Mouse (Mus musculus): ENCODE measurements around the gene Pex14. TPM values are rescaled to one million over a fixed set of nuclear protein-coding genes. Genes with fewer than 3 reads are reported as not detected.
"Not testable (repeated sequence)": the region's sequence is repeated elsewhere in the genome, so short reads cannot be mapped to it uniquely, and the experiment has no call there.

Pex14 gene
- total RNA-seq (2021): 10 to 100 TPM; 63.0 to 67.3 TPM
- long read RNA-seq, experiment 1, transcript Pex14-201 (9 exons, 2,006 nt): major isoform, 138 of 159 reads
- long read RNA-seq, experiment 1, partial matches to known transcripts: 4 of 159 reads
- long read RNA-seq, experiment 1, other reads (novel, unspliced or antisense): 15 of 159 reads
- long read RNA-seq, experiment 2, transcript Pex14-201 (9 exons, 2,006 nt): major isoform, 171 of 205 reads
- long read RNA-seq, experiment 2, partial matches to known transcripts: 24 of 205 reads
- long read RNA-seq, experiment 2, other reads (novel, unspliced or antisense): 8 of 205 reads

DNA sequence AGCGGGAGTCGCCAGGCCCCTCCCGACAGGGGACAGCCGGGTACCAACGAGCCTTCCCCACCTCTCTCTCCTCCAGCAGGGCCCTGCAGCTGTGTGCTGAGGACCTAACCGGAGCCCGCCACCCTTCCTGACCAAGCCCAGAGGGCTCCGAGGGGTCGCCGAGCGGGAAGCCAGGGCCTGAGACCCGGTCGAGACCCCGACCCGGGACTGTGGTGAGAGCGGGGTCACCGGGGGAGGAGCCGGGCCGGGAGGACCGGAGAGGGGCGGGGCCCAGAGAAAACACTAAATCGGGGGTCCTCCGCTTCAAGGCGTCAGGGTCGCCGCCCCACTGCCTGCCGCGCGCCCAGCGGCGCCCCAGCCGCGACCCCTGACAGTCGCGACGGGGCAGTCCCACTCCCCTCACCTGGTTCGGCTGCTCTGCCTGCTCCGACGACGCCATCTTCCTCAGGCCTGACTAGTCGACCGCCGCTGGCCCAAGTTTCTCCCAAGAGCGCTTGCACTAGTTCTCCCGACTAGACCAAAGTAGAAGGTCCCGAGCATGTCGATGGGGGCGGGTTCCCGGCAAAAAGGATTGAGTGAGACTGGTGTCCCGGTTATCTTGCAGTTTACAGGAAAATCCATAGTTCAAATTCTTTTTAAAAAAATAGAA is at the start of gene Pex14:
TSS of gene Pex14 (minus strand) at position 508 of the 649 bp plus-strand sequence.
- peak; percentile 63 to 87 for DNase-seq (ENCODE audit: low spot score in 2 of 2)

DNA sequence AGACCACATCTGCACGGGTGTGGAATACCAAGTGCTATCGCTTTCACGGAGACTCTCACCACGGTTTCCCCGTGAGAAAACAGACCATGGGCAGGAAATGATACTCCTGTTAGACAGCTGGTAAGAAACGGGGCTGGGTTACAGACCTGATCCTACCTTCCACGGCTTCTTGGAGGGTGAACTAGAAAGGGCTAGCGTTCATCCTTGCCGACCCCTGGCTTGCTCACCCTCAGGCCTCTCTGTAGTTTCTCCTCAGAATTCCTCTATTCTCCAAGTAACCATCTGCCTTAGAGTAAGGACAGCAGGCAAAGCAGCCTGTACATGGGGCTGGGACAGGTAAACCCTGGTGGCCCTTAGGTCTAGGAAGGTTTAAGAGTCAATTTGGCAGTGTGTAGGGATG is 49.5 kb upstream of the Pex14 start:
- DNase-seq (ENCODE audit: low spot score in 2 of 2): no peak

DNA sequence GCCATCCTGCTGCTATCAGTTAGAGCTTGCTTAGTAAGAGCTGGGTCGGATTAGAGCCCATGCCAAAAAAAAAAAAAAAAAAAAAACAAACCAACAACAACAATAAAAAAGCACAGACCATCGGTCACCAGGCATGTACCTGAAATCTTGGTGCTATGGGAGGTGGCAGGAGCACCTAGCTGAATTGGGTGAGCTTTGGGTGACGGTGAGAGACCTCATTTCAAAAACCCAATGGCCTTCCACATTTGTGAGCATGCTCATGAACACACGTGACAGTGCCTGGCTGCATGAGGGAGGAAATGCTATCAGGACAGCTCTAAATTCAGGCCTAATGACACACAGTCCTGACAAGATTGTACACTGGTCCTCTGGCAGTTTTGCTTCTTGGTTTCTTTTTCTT is 48.4 kb upstream of the Pex14 start:
- DNase-seq (ENCODE audit: low spot score in 2 of 2): no peak

DNA sequence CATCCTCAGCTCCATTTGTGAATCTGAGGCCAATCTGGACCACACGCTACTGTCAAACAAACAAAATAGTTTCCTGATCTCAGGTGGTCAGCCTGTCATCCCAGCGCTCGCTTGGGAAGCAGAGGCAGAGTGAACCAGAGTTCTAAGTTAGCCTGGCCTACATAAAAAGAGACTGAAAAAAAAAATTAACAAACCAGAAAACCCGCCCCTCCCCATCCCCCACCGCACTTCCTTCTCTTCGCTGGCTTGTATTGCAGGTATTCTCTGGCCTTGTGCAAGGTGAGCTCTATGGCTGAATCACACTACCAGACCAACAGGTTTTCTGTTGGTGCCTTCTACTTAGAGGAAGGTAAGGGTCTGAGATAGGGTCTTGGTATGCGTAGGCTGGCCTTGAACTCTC is 47.9 kb upstream of the Pex14 start:
- no peak for DNase-seq (ENCODE audit: low spot score in 2 of 2)

DNA sequence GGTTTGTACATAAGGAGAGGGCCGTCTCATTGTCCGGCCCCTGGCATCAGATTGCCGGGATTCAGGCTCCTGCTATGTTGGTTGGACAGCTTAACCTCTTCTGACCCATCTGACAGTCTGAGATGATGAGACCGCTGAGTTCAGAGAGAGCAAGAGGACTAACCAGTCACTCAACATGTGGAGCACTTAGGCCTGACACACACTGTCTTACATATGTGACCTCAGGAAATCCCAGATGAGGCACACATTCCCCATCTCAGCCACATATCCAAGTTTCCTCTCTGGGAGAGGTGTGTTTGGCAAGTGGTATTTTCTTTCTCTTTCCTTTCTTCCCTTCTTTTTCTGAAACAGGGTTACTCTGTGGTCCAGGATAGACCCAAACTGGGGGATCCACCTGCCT is 45.5 kb upstream of the Pex14 start:
- DNase-seq (ENCODE audit: low spot score in 2 of 2): no peak

DNA sequence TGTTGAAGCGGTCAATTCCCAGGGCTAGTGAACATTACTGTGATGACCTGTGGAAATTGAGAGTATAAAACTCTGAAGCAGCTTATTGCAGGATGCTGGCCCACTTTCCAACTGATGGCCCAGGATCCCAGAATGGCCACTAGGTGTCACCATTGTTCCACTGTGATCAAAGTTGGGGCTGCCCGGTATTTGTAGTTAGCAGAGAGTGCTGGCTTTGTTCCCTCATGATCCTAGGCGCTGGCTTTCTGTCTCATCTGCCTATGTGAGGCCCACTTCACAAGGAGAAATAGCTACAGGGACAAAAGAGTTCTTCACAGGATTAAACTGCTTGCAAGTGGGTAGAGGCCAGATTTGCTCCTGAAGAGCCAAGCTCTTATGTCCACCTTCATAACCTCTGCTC is 44.8 kb upstream of the Pex14 start:
- peak; percentile 48 to 61 for DNase-seq (ENCODE audit: low spot score in 2 of 2)

DNA sequence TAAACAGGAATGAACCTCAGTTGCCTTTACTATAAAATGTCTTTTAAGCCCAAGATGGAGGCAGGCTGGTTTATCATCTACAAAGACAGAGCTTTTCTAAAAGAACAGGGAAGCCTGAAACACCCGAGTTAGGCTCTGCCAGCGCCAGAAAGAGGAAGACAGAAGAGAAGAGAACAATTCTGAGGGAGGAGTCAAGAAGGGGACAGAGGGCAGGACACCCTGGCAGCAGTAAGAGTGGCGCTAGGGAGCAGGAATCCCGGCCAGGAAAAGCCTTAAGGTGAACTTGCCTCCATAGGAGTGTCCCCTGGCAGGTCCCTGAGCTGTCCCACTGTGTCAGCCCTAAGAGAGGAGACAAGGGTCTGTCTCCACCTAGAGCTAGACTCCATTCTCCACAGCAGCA is 43.9 kb upstream of the Pex14 start:
- no peak for DNase-seq (ENCODE audit: low spot score in 2 of 2)

DNA sequence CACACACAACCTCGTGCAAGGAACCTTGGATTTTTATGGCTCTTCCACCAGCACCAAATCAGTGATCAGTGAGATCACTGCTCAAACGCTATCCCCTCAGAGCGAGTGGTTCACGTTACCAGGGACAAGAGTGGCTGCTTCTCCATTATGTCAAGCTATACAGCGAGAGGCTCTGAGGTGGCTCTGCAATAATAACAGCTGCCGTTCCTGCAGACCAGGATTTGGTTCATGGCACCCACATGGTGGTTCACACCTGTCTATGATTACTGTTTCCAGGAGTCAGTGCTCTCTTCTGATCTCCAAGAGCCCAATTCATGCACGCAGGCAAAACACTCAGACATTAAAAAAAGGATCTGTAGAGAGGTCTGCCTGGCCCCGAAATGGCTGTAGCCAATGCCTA is 38.8 kb upstream of the Pex14 start:
- DNase-seq (ENCODE audit: low spot score in 2 of 2): no peak

DNA sequence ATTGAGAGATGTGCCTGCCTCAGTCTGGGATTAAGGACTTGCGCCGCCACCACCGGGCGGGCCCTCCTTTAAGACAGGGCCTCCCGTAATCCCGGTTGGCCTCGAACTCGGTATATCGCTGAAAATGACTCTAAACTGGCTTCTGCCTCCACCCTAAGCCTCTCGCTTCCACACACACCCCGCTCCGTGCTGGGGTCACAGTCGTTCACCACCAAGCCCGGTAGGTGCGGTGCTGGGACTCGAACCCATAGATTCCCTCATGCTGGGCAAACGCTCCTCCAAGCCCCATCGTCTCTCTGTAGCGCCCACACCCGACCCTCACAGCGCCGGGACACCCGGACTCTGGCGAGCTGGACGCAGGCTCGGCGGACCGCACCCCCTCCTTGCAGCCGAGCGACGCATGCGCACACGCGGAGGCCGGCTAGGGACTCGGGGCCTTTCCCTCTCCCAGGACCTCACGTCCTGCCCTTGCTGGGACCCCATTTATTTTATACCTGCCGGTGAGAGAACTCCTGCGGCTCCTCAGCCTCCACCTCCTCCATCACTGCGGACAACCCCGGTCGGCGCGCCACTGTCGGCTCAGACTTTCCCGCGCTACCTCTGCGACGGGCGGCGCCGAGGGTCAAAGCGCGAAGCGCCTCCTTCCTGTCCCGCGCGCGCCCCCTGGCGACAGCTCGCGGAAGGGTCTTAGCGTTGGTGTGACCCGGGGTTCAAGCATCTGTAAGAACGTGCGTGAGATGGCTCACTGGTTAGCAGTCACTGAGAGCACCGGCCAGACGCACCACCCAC is 37.5 kb upstream of the Pex14 start, which contains the start of gene Cenps:
TSS of gene Cenps (minus strand) at position 648 of the 789 bp plus-strand sequence.
- peak; percentile 81 to 92 for DNase-seq (ENCODE audit: low spot score in 2 of 2)

DNA sequence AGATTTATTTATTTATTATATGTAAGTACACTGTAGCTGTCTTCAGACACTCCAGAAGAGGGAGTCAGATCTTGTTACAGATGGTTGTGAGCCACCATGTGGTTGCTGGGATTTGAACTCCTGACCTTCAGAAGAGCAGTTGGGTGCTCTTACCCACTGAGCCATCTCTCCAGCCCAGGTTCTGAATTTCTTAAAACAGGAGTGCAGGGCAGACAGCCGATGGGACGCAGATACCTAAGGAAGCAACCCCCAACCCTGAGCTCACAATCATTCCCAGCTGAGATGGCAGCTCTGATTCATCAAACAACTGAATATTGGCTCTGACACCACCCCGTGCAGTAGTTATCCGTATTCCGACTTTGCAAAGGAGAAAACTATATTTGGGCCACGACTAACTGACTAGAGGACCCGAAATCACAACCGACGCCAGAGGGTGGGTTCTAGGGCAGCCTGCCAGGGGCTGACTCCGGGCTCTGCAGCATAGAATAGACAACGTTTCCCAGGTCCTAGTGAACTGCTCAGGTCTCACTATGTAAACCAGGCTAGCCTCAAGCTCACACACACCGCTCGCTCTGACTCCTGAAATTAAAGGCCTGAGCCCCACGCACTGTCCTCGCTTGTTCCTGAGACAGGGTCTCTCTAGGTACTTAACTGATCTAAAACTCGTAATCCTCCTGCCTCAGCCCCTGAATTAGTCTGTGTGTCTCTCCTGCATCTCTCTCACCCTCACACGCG is 36.6 kb upstream of the Pex14 start:
- no peak for DNase-seq (ENCODE audit: low spot score in 2 of 2)

DNA sequence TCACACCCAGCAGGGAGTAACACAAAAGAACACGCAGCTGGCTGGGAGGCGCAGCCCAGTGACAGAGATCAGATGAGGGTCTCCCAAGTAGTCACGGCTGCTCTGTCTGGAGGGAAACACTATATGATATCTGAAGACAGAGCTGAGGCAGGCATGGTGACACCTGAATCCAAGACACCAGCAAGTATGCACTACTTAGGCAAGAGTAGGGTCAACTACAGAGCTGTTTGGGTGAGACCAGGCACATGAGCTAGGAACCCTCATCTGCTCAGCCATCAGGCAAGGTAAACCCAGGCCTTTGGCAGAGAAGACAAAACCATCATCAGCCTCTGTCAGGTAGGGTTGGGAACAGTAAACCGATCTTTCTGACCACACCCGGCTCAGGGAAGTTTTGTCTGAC is 33.7 kb upstream of the Pex14 start:
- no peak for DNase-seq (ENCODE audit: low spot score in 2 of 2)

DNA sequence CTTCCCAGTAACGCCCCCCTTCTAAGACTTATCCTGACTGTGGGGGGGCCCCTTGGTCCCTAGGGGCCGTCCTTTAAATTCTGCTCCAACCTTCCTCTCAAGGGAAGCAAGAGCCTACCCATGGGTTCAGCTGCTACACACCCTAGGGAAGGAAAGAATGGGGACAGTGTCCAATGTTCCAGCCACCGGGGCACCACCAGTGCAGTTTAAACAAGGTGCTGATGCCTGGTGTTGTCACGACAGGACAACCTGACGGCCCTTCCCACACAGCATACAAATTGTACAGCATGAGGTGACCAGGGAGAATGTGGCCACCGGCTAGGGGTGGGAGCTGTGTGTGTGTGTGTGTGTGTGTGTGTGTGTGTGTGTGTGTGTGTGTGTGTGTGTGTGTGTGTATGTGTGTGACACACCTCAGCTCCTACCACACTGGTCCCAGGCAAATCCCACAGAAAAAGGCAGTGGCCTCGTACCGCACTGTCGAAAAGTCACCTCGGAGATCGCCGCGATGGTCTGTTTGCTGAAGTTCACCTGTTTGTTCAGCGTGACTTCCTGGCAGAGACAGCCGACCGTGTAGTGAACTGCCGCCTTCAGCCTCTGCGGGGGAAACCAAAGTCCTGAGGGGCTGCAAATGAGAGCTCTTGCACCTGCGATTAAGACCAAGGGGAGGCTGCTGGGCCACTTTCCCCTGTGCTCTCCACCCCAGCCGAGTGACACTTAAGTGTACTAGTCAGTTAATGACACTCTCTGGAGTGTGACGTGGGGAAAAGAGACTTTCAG is 32.3 kb upstream of the Pex14 start:
- no peak for DNase-seq (ENCODE audit: low spot score in 2 of 2)

DNA sequence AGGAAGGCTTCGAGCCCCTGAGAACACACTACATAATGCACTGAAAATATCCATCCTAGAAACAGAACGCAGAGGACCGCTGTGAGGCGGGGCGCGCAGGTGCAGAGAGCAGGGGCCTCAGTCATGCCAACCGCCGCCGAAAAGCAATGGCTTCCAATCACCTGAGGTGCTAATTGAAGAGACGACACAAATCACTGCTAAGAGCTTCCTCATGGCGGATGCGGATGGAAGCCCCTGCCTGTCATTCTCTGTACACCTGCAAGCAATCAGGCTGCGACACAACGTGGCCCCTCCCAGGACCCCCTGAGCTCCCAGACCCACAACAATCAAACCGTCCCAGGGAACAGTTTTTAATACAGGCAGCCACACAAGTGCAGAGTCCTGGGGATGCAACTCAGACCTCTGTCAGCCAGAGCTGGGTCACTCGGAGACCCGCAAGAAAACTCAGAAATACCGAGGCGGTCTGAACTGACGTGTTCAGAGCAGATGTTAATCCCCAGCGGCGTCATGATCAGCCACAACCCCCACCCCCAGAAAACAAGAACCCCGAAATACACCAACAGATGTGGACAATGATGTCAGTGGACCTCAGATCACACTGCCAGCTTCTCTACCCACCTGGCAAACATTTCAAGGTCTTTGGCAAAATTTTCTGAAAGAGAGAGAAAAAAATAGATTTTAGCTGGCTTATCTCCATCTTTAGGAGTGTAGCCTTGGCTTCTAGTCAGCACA is 31.5 kb upstream of the Pex14 start:
- no peak for DNase-seq (ENCODE audit: low spot score in 2 of 2)

DNA sequence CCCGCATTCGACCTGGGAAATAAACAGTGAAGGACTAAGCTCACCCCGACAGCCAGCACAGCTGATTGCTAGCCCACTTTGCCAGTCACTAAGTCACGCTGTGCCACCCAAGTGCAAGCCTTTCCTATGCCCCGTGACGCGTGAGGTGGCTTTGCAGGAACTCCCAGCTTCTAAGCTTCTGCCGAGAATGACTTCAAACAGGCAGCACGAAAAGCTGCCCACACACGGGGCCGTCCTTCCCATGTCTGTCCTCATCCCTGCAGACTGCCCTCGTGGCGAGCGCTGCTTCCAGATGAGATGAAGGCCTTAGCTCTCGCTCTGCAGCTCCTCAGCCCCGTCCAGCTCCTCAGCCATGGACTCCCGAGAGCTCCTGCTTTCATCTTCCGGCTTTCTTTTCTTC is 28.8 kb upstream of the Pex14 start:
- no peak for DNase-seq (ENCODE audit: low spot score in 2 of 2)

DNA sequence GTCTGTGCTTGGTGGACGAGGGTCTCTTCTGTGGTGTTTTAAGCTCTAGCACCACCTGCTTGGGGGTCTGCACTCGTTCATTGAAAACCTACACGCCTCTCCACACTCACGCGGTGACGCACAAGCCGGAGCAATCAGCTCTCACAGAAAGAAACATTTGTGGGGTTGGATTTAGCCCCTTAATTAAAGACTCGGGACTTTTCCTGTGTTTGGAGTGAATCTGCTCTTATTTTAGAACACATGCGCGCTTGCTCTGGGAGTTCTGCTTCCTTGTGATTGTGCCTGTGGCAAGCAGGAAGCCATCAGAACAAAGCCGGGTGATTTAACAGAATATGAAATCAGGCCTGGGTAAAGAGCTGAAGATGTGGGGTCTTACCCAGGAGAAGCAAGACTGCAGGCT is 27.0 kb upstream of the Pex14 start, which contains the start of gene Cort:
TSS of gene Cort (minus strand) at position 101 of the 400 bp plus-strand sequence.
- DNase-seq (ENCODE audit: low spot score in 2 of 2): no peak

DNA sequence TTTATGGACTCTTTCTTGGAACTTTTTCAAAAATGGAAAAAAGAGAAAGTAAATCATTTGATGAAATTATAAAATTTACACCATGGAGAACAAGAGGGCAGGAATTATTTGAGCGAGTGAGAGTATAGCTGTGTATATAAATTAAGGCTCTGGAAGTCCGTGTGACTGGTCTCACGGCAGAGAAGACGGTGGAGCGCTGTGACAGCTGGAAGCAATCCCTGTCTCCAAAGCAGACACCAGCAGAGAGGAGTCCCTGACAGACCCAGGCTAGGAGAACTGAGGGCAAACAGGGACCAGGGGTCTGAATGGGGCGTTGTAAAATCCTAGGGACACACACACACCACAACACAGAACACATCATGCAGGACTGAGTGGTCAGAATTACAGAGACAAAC is 26.4 kb upstream of the Pex14 start:
- DNase-seq (ENCODE audit: low spot score in 2 of 2): no peak

DNA sequence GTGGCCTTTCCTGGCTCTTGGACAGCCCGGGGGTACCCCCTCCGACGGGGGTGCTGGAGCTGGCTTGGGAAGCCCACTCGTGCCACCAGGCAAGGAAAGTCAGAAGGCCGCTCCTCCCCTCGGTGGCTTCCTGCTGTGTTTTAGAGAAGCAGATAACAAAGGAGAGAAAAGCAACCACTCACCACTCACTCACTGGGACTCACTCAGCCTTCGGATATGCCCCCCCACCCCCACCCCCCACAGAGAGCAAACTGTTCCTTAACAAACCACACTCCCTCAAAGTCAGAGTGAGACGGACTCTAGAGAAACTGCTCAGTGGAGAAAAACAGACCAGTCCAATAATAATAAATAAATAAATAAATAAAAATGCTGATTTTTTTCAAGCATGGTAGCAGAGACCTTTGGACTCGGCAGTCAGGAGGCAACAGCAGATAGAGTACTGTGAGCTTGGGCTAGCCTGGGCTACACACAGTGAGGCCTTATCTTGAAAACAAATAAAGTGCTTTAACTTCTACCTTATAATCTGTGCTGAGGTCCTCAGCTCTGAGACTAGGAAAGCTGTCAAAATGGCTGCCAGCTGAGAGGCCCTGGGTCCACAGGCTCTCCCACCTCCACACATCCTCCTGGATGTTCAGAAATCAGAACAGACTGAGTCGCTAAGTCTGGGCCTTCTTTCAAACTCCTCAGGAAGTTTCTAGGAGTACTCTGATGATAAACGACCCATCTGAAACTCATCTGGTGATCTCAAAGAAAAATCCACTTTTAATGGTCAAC is 25.9 kb upstream of the Pex14 start:
- DNase-seq (ENCODE audit: low spot score in 2 of 2): no peak

DNA sequence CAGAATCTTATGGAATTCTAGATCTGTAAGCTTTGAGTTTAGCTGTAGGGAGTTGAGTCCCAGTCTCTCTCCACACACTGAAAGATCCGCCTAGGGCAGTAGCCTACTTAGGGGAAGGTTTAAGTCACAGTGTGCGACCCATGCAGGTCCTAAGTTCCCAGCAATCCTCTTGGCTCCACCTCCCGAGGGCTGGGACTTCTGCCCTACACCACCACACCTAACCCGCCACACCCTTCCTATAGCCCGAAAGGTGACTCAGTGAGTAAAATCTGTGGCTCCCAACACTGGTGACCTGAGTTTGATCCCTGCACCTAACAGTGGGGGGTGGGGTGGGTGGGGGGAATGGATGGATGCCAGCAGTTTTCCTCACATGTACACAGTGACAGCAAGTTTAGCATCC is 23.8 kb upstream of the Pex14 start:
- DNase-seq (ENCODE audit: low spot score in 2 of 2): no peak

DNA sequence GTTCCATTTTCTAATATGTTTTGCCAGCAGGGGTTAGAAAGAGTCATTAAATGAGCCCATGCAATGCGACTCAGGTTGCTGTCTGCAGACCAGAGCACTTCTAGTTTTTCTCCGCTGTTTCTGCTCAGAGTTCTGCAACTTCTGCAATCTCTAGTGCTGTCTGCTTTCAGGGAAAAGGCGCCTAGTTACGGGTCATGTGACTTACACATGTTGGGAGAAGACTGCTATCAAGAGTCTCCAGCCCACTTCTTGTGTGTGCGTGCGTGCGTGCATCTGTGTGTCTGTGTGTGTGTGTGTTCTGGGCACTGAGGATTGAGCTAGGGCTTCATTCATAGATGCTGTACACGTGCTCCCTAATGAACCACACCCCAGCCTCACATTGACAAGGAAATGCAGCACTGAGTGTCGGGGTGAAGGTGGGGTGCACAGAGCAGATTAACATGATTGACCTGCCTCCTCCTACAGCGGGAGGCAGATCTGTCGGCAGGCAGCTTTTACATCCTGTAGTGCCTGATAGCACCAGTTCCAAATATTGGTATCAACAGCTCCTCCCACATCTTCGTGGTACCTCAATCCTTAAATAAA is 20.4 kb upstream of the Pex14 start:
- not testable (repeated sequence) for DNase-seq (ENCODE audit: low spot score in 2 of 2)
